Mouse (Mus musculus) embryonic facial prominence, embryonic 11.5 days (tissue): ENCODE data around the gene Cbarp. TPM values are rescaled to one million over a fixed set of nuclear protein-coding genes. Genes with fewer than 3 reads are reported as not detected.

Experiments
- ATAC-seq: fragments of 200-750 bp; cut with Nextera tagmentation; replicated peaks from 2 replicates; pipeline ENCODE4 v1.8.0; 2017; ENCODE audit warnings: low read depth; ENCODE audit not compliant: insufficient number of reproducible peaks, low FRiP score, low TSS enrichment
- DNase-seq: peaks from one replicate; pipeline ENCODE4 v3.0.0-alpha.2; 2015; ENCODE audit warnings: low spot score
- H3K27ac ChIP-seq: fragments of 300-500 bp; sonication (generic); replicated peaks from 2 replicates; pipeline ENCODE4 v1.5.1; 2014; ENCODE audit warnings: mild to moderate bottlenecking, low read depth, low read length, control low read depth
- H3K27me3 ChIP-seq: fragments of 300-500 bp; sonication (generic); 2 replicates; pipeline ENCODE4 v1.6.1; 2014; ENCODE audit warnings: mild to moderate bottlenecking, low read length, moderate library complexity, mixed read lengths; ENCODE audit not compliant: control insufficient read depth, insufficient read depth
- H3K36me3 ChIP-seq: fragments of 300-500 bp; sonication (generic); replicated peaks from 2 replicates; pipeline ENCODE4 v1.6.1; 2014; ENCODE audit warnings: low read depth, mild to moderate bottlenecking, low read length, moderate library complexity, mixed read lengths; ENCODE audit not compliant: control insufficient read depth, insufficient read depth
- H3K4me1 ChIP-seq: fragments of 300-500 bp; sonication (generic); 2 replicates; pipeline ENCODE4 v1.6.1; 2014; ENCODE audit warnings: low read length, mixed read lengths; ENCODE audit not compliant: control insufficient read depth, insufficient read depth
- H3K4me2 ChIP-seq: fragments of 300-500 bp; sonication (generic); 2 replicates; pipeline ENCODE4 v1.6.1; 2014; ENCODE audit warnings: low read depth, mild to moderate bottlenecking, control low read depth, low read length, moderate library complexity
- H3K4me3 ChIP-seq: fragments of 300-500 bp; sonication (generic); 2 replicates; pipeline ENCODE4 v1.5.1; 2014; ENCODE audit warnings: low read depth, low read length, control low read depth
- H3K9ac ChIP-seq: fragments of 300-500 bp; sonication (generic); replicated peaks from 2 replicates; pipeline ENCODE4 v1.6.1; 2014; ENCODE audit warnings: mild to moderate bottlenecking, control low read depth, low read length
- H3K9me3 ChIP-seq: fragments of 300-500 bp; sonication (generic); replicated peaks from 2 replicates; pipeline ENCODE4 v1.6.1; 2016; ENCODE audit warnings: mild to moderate bottlenecking, low read length, inconsistent platforms, mixed read lengths; ENCODE audit not compliant: control insufficient read depth
- WGBS: fragments of 180-500 bp; shearing (Covaris S2); extraction: QIAGEN DNeasy Blood & Tissue Kit; methylation state at CpG from one replicate; pipeline ENCODE4 v1.1.7; 2014; 5-methylcytosine and 5-hydroxymethylcytosine counted together
- polyA plus RNA-seq: library from polyadenylated mRNA; unstranded; fragments of >200 nt; fragmentation: Nextera tagmentation; extraction: Ambion mirVana; gene quantifications from 2 replicates; pipeline ENCODE4 v1.2.1, GENCODE M21; 2014

The Cbarp gene
- polyA plus RNA-seq, 1 experiment from 2014 or later: 6.8 TPM

- H3K36me3 ChIP-seq: no peaks in the 10 kb centered on the region
- WGBS: 74% methylated on average over 8 of the region's 8 CpGs
- H3K27ac ChIP-seq: no peak overlapping the region
- H3K4me3 ChIP-seq: no peak overlapping the region
- no peaks in the 10 kb centered on the region for H3K27me3 ChIP-seq
- ATAC-seq (no peak), DNase-seq (no peak)
- peak overlapping the region; percentile 16; the same call in 1 of the 2 replicates for H3K4me2 ChIP-seq
- H3K9me3 ChIP-seq: no peaks in the 10 kb centered on the region
- no peak overlapping the region for H3K9ac ChIP-seq
- H3K4me1 ChIP-seq: peaks cover 22% of the 10 kb centered on the region
These were observed 23.1 kb upstream of the Cbarp start for GRCm38 (mm10) chr10:80163721-80164120.

GRCm38 (mm10) chr10:80162716-80163299 is 22.2 kb upstream of the Cbarp start:
- Histone ChIP-seq H3K27me3 (no peaks in the 10 kb centered on the region), H3K4me2 (no peak overlapping the region), H3K4me3 (no peak overlapping the region), H3K9me3 (no peaks in the 10 kb centered on the region), H3K9ac (no peak overlapping the region), H3K36me3 (no peaks in the 10 kb centered on the region), H3K27ac (no peak overlapping the region), H3K4me1 (peaks cover 22% of the 10 kb centered on the region)
- ATAC-seq (no peak), DNase-seq (no peak)
- WGBS: 61% methylated on average over 6 of the region's 6 CpGs

- no peak overlapping the region for H3K4me2 ChIP-seq
- H3K36me3 ChIP-seq: no peaks in the 10 kb centered on the region; the same call in 1 of the 2 replicates
- no peaks in the 10 kb centered on the region for H3K27me3 ChIP-seq
- H3K4me3 ChIP-seq: no peak overlapping the region
- H3K27ac ChIP-seq: no peak overlapping the region; the same call in 1 of the 2 replicates
- DNase-seq: no peak
- H3K4me1 ChIP-seq: peaks cover 25% of the 10 kb centered on the region
- no peak for ATAC-seq
- H3K9ac ChIP-seq: no peak overlapping the region
- H3K9me3 ChIP-seq: no peaks in the 10 kb centered on the region
- WGBS: 73% methylated on average over 3 of the region's 3 CpGs
These were observed 21.6 kb upstream of the Cbarp start for GRCm38 (mm10) chr10:80162243-80162608.

GRCm38 (mm10) chr10:80161522-80162242 is 21.0 kb upstream of the Cbarp start:
- 5% methylated on average over 6 of the region's 7 CpGs for WGBS
- peak overlapping the region; percentile 23 for H3K4me3 ChIP-seq

GRCm38 (mm10) chr10:80160455-80161371 is 20.1 kb upstream of the Cbarp start:
- Histone ChIP-seq H3K9ac (peak overlapping the region; percentile 37), H3K9me3 (no peaks in the 10 kb centered on the region), H3K4me2 (peak overlapping the region; percentile 57), H3K36me3 (peaks cover 15% of the 10 kb centered on the region), H3K4me1 (peaks cover 33% of the 10 kb centered on the region), H3K27me3 (no peaks in the 10 kb centered on the region), H3K4me3 (peak overlapping the region; percentile 29), H3K27ac (peak overlapping the region; percentile 82)
- peak; percentile 61 for DNase-seq
- no peak for ATAC-seq
- WGBS: under 1% methylated on average over 33 of the region's 33 CpGs

More at GRCm38 (mm10) chr10:80161522-80162242, 21.0 kb upstream of the Cbarp start:
- DNase-seq: peak; percentile 66
- no peak for ATAC-seq
- peaks cover 5% of the 10 kb centered on the region for H3K36me3 ChIP-seq
- peak overlapping the region; percentile 57 for H3K4me2 ChIP-seq
- H3K4me1 ChIP-seq: peaks cover 28% of the 10 kb centered on the region
- no peaks in the 10 kb centered on the region for H3K27me3 ChIP-seq
- no peak overlapping the region; the same call in 1 of the 2 replicates for H3K9ac ChIP-seq
- H3K27ac ChIP-seq: peak overlapping the region; percentile 82
- no peaks in the 10 kb centered on the region for H3K9me3 ChIP-seq

GRCm38 (mm10) chr10:80159561-80160454 is 19.2 kb upstream of the Cbarp start:
- Histone ChIP-seq H3K4me3 (peak overlapping the region; percentile 29), H3K9me3 (no peaks in the 10 kb centered on the region), H3K4me2 (peak overlapping the region; percentile 57), H3K4me1 (peaks cover 36% of the 10 kb centered on the region), H3K36me3 (peaks cover 22% of the 10 kb centered on the region), H3K9ac (peak overlapping the region; percentile 7; the same call in 1 of the 2 replicates), H3K27me3 (no peaks in the 10 kb centered on the region), H3K27ac (peak overlapping the region; percentile 11)
- ATAC-seq (peak; percentile 70), DNase-seq (peak; percentile 99)
- WGBS: 1% methylated on average over 55 of the region's 55 CpGs

GRCm38 (mm10) chr10:80159021-80159560 is 18.5 kb upstream of the Cbarp start:
- H3K4me1 ChIP-seq: peaks cover 31% of the 10 kb centered on the region
- H3K27ac ChIP-seq: peak overlapping the region; percentile 11
- 0 out of 2 replicates have a peak overlapping the region, but pooled peaks have one; percentile 30 for H3K9ac ChIP-seq
- H3K36me3 ChIP-seq: peaks cover 29% of the 10 kb centered on the region
- no peaks in the 10 kb centered on the region for H3K27me3 ChIP-seq
- H3K9me3 ChIP-seq: no peaks in the 10 kb centered on the region
- H3K4me2 ChIP-seq: peak overlapping the region; percentile 57
- 6% methylated on average over 12 of the region's 12 CpGs for WGBS
- ATAC-seq (0 out of 2 replicates have a peak, but pooled peaks have one; percentile 10), DNase-seq (peak; percentile 60)
- peak overlapping the region; percentile 29 for H3K4me3 ChIP-seq
